Mouse (Mus musculus): ENCODE data around the gene Hectd4. TPM values are rescaled to one million over a fixed set of nuclear protein-coding genes. Genes with fewer than 3 reads are reported as not detected.

The Hectd4 gene
- polyA plus RNA-seq, 1 experiment from 2014 or later = 2.7 TPM

- Histone ChIP-seq H3K4me2 (ENCODE audit: low read depth, low read length) (peak within 1 kb of the TSS; percentile 95), H3K27ac (ENCODE audit: low read length) (peak within 1 kb of the TSS; percentile 89), H3K9me3 (ENCODE audit: control insufficient read depth, low read length) (no peaks in the 10 kb centered on the region), H3K36me3 (ENCODE audit: control insufficient read depth, insufficient read depth, low read length) (no peaks in the 10 kb centered on the region), H3K27me3 (ENCODE audit: control insufficient read depth, insufficient read depth, low read depth, low read length) (no peaks in the 10 kb centered on the region), H3K4me3 (ENCODE audit: low read length) (peak within 1 kb of the TSS; percentile 95), H3K4me1 (replicated peaks; ENCODE audit: control insufficient read depth, insufficient read depth, low read length) (peaks cover 18% of the 10 kb centered on the region), H3K9ac (ENCODE audit: low read length) (peak within 1 kb of the TSS; percentile 86)
- WGBS = 10% methylated on average over 48 of the region's 53 CpGs
- ATAC-seq (ENCODE audit: low read depth) = peak; percentile 97
Observed at GRCm38 (mm10) chr5:121397187-121398145, 177.4 kb downstream of the Hectd4 start, which contains the start of gene Naa25. Naa25 (plus strand) TSS chr5:121397936.

GRCm38 (mm10) chr5:121398146-121398964 lies 178.3 kb downstream of the Hectd4 start:
- peak overlapping the region; percentile 95 for H3K4me2 ChIP-seq (ENCODE audit: low read depth, low read length)
- no peaks in the 10 kb centered on the region for H3K27me3 ChIP-seq (ENCODE audit: control insufficient read depth, insufficient read depth, low read depth, low read length)
- peak overlapping the region; percentile 95 for H3K4me3 ChIP-seq (ENCODE audit: low read length)
- WGBS = under 1% methylated on average over 64 of the region's 67 CpGs
- peaks cover 18% of the 10 kb centered on the region for H3K4me1 ChIP-seq (replicated peaks; ENCODE audit: control insufficient read depth, insufficient read depth, low read length)
- peak; percentile 74 for ATAC-seq (ENCODE audit: low read depth)
- H3K9me3 ChIP-seq (ENCODE audit: control insufficient read depth, low read length) = no peaks in the 10 kb centered on the region
- H3K9ac ChIP-seq (ENCODE audit: low read length) = peak overlapping the region; percentile 86
- peak overlapping the region; percentile 25; the same call in 1 of the 2 replicates for H3K27ac ChIP-seq (ENCODE audit: low read length)
- no peaks in the 10 kb centered on the region for H3K36me3 ChIP-seq (ENCODE audit: control insufficient read depth, insufficient read depth, low read length)

GRCm38 (mm10) chr5:121398965-121399462 lies 179.0 kb downstream of the Hectd4 start:
- Histone ChIP-seq H3K9ac (ENCODE audit: low read length) (peak overlapping the region; percentile 86), H3K9me3 (ENCODE audit: control insufficient read depth, low read length) (no peaks in the 10 kb centered on the region), H3K4me3 (ENCODE audit: low read length) (peak overlapping the region; percentile 95), H3K27me3 (ENCODE audit: control insufficient read depth, insufficient read depth, low read depth, low read length) (no peaks in the 10 kb centered on the region), H3K4me2 (ENCODE audit: low read depth, low read length) (peak overlapping the region; percentile 95), H3K4me1 (replicated peaks; ENCODE audit: control insufficient read depth, insufficient read depth, low read length) (peaks cover 18% of the 10 kb centered on the region), H3K36me3 (ENCODE audit: control insufficient read depth, insufficient read depth, low read length) (no peaks in the 10 kb centered on the region; the same call in 1 of the 2 replicates), H3K27ac (ENCODE audit: low read length) (no peak overlapping the region)
- WGBS = 38% methylated on average over 9 of the region's 9 CpGs
- ATAC-seq (ENCODE audit: low read depth) = no peak

- no peak overlapping the region for H3K27ac ChIP-seq (ENCODE audit: low read length)
- 80% methylated on average over 5 of the region's 5 CpGs for WGBS
Observed at GRCm38 (mm10) chr5:121399540-121399939, 179.5 kb downstream of the Hectd4 start.

GRCm38 (mm10) chr5:121400064-121400463 lies 180.0 kb downstream of the Hectd4 start:
- 54% methylated on average over 5 of the region's 5 CpGs for WGBS
- no peaks in the 10 kb centered on the region for H3K27me3 ChIP-seq (ENCODE audit: control insufficient read depth, insufficient read depth, low read depth, low read length)
- ATAC-seq (ENCODE audit: low read depth) = no peak

More at GRCm38 (mm10) chr5:121399540-121399939, 179.5 kb downstream of the Hectd4 start:
- Histone ChIP-seq H3K9ac (ENCODE audit: low read length) (no peak overlapping the region), H3K9me3 (ENCODE audit: control insufficient read depth, low read length) (no peaks in the 10 kb centered on the region), H3K27me3 (ENCODE audit: control insufficient read depth, insufficient read depth, low read depth, low read length) (no peaks in the 10 kb centered on the region), H3K4me1 (replicated peaks; ENCODE audit: control insufficient read depth, insufficient read depth, low read length) (peaks cover 18% of the 10 kb centered on the region), H3K4me3 (ENCODE audit: low read length) (no peak overlapping the region), H3K4me2 (ENCODE audit: low read depth, low read length) (peak overlapping the region; percentile 95), H3K36me3 (ENCODE audit: control insufficient read depth, insufficient read depth, low read length) (no peaks in the 10 kb centered on the region; the same call in 1 of the 2 replicates)
- no peak for ATAC-seq (ENCODE audit: low read depth)

GRCm38 (mm10) chr5:121400849-121401248 lies 180.8 kb downstream of the Hectd4 start:
- WGBS = 74% methylated on average over 5 of the region's 5 CpGs
- peaks cover 18% of the 10 kb centered on the region for H3K4me1 ChIP-seq (replicated peaks; ENCODE audit: control insufficient read depth, insufficient read depth, low read length)
- no peaks in the 10 kb centered on the region for H3K27me3 ChIP-seq (ENCODE audit: control insufficient read depth, insufficient read depth, low read depth, low read length)
- H3K36me3 ChIP-seq (ENCODE audit: control insufficient read depth, insufficient read depth, low read length) = no peaks in the 10 kb centered on the region; the same call in 1 of the 2 replicates
- H3K9ac ChIP-seq (ENCODE audit: low read length) = no peak overlapping the region
- no peak for ATAC-seq (ENCODE audit: low read depth)
- H3K4me2 ChIP-seq (ENCODE audit: low read depth, low read length) = no peak overlapping the region
- H3K27ac ChIP-seq (ENCODE audit: low read length) = no peak overlapping the region
- no peaks in the 10 kb centered on the region for H3K9me3 ChIP-seq (ENCODE audit: control insufficient read depth, low read length)
- no peak overlapping the region for H3K4me3 ChIP-seq (ENCODE audit: low read length)

More at GRCm38 (mm10) chr5:121400064-121400463, 180.0 kb downstream of the Hectd4 start:
- Histone ChIP-seq H3K27ac (ENCODE audit: low read length) (no peak overlapping the region), H3K4me3 (ENCODE audit: low read length) (no peak overlapping the region), H3K9me3 (ENCODE audit: control insufficient read depth, low read length) (no peaks in the 10 kb centered on the region), H3K4me1 (replicated peaks; ENCODE audit: control insufficient read depth, insufficient read depth, low read length) (peaks cover 18% of the 10 kb centered on the region), H3K4me2 (ENCODE audit: low read depth, low read length) (no peak overlapping the region), H3K9ac (ENCODE audit: low read length) (no peak overlapping the region), H3K36me3 (ENCODE audit: control insufficient read depth, insufficient read depth, low read length) (no peaks in the 10 kb centered on the region; the same call in 1 of the 2 replicates)

GRCm38 (mm10) chr5:121407856-121408255 lies 187.8 kb downstream of the Hectd4 start:
- 77% methylated on average over 8 of the region's 8 CpGs for WGBS
- Histone ChIP-seq H3K4me2 (ENCODE audit: low read depth, low read length) (no peak overlapping the region), H3K4me3 (ENCODE audit: low read length) (no peak overlapping the region), H3K27me3 (ENCODE audit: control insufficient read depth, insufficient read depth, low read depth, low read length) (no peaks in the 10 kb centered on the region), H3K27ac (ENCODE audit: low read length) (no peak overlapping the region), H3K9ac (ENCODE audit: low read length) (no peak overlapping the region), H3K9me3 (ENCODE audit: control insufficient read depth, low read length) (no peaks in the 10 kb centered on the region), H3K36me3 (ENCODE audit: control insufficient read depth, insufficient read depth, low read length) (peaks cover 8% of the 10 kb centered on the region; the same call in 1 of the 2 replicates), H3K4me1 (replicated peaks; ENCODE audit: control insufficient read depth, insufficient read depth, low read length) (no peaks in the 10 kb centered on the region)
- no peak for ATAC-seq (ENCODE audit: low read depth)

- H3K36me3 ChIP-seq (ENCODE audit: control insufficient read depth, insufficient read depth, low read length) = peaks cover 25% of the 10 kb centered on the region
- no peaks in the 10 kb centered on the region for H3K9me3 ChIP-seq (ENCODE audit: control insufficient read depth, low read length)
- H3K4me2 ChIP-seq (ENCODE audit: low read depth, low read length) = no peak overlapping the region
- WGBS = 86% methylated on average over 4 of the region's 4 CpGs
- H3K27me3 ChIP-seq (ENCODE audit: control insufficient read depth, insufficient read depth, low read depth, low read length) = no peaks in the 10 kb centered on the region
- no peak overlapping the region for H3K4me3 ChIP-seq (ENCODE audit: low read length)
- no peaks in the 10 kb centered on the region for H3K4me1 ChIP-seq (replicated peaks; ENCODE audit: control insufficient read depth, insufficient read depth, low read length)
- no peak overlapping the region for H3K27ac ChIP-seq (ENCODE audit: low read length)
- ATAC-seq (ENCODE audit: low read depth) = no peak
- H3K9ac ChIP-seq (ENCODE audit: low read length) = no peak overlapping the region
Observed at GRCm38 (mm10) chr5:121410975-121411374, 191.0 kb downstream of the Hectd4 start.

Measured in lung, embryonic 16.5 days (tissue).